Mouse (Mus musculus): Measurements from ENCODE around the gene Gm20388. TPM values are rescaled to one million over a fixed set of nuclear protein-coding genes. Genes with fewer than 3 reads are reported as not detected.
A peak's percentile ranks its signal among the peaks of the same experiment; 100 is the strongest.

Gene Gm20388
- total and polyA plus RNA-seq, 2 experiments from 2014 or later: 17.3 TPM; not detected in 1

DNA sequence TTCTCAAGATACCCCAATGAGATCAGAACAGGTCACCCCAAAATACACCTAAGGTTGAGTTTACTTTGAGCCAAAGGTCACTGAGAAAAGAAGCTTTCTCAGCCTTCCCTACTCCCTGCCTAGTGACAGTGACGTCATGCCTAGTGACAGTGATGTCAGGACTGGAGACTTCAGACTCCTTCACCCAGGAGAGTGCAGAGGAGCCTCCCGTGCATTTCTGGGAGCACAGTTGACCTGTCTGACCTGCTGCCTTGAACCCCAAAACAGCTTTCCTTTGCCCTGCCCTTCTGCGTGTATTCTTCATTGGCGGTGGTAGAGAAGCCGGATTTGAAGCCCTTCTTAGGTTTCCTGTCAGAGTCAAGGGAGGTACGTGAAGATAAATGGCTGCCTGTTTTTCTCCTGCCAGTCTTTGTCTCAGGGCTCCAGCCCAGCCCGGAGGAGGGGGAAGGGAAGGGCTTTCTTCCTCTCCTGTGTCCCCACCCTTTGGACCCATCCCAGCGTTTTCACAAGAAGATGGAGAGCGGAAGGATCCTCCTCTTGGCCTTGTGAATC is 194.2 kb downstream of the Gm20388 start:
- H3K27ac ChIP-seq (ENCODE audit: low read depth): peak overlapping the region; percentile 67
- no peak overlapping the region for H3K9ac ChIP-seq (replicated peaks; ENCODE audit: low read depth, low read length)
- ATAC-seq (ENCODE audit: insufficient read depth, low read depth) (peak; percentile 37; the same call in 1 of the 2 replicates), DNase-seq (ENCODE audit: low spot score) (peak; percentile 53)
- no peak overlapping the region for H3K4me2 ChIP-seq (ENCODE audit: low read depth, low read length)
- H3K27me3 ChIP-seq (ENCODE audit: control insufficient read depth, insufficient read depth, low read length): no peaks in the 10 kb centered on the region
- no peaks in the 10 kb centered on the region for H3K36me3 ChIP-seq (replicated peaks; ENCODE audit: control insufficient read depth, insufficient read depth, low read length)
- TF ChIP-seq EP300 (IDR thresholded peaks at IDR 0.05; ENCODE audit: low read depth) (0 out of 2 replicates have a peak, but pooled peaks have one; percentile 26), CTCF (IDR thresholded peaks at IDR 0.05; ENCODE audit: low read depth) (no peak)
- WGBS: 51% methylated on average over 9 of the region's 9 CpGs
- no peak overlapping the region for H3K4me3 ChIP-seq (ENCODE audit: low read depth, low read length)
- H3K9me3 ChIP-seq (replicated peaks; ENCODE audit: control insufficient read depth, low read length): no peaks in the 10 kb centered on the region
- peaks cover 24% of the 10 kb centered on the region for H3K4me1 ChIP-seq (ENCODE audit: control insufficient read depth, insufficient read depth)

GRCm38 (mm10) chr8:120109149-120109548 is 198.5 kb downstream of the Gm20388 start:
- H3K9me3 ChIP-seq (replicated peaks; ENCODE audit: control insufficient read depth, low read length): no peaks in the 10 kb centered on the region
- peaks cover 14% of the 10 kb centered on the region for H3K4me1 ChIP-seq (ENCODE audit: control insufficient read depth, insufficient read depth)
- no peak overlapping the region for H3K27ac ChIP-seq (ENCODE audit: low read depth)
- no peaks in the 10 kb centered on the region for H3K36me3 ChIP-seq (replicated peaks; ENCODE audit: control insufficient read depth, insufficient read depth, low read length)
- ATAC-seq (ENCODE audit: insufficient read depth, low read depth) (no peak), DNase-seq (ENCODE audit: low spot score) (no peak)
- 24% methylated on average over 3 of the region's 3 CpGs for WGBS
- no peak overlapping the region for H3K4me3 ChIP-seq (ENCODE audit: low read depth, low read length)
- no peak overlapping the region for H3K4me2 ChIP-seq (ENCODE audit: low read depth, low read length)
- H3K9ac ChIP-seq (replicated peaks; ENCODE audit: low read depth, low read length): no peak overlapping the region
- no peak for TF ChIP-seq CTCF (IDR thresholded peaks at IDR 0.05; ENCODE audit: low read depth)
- TF ChIP-seq EP300 (IDR thresholded peaks at IDR 0.05; ENCODE audit: low read depth): no peak
- no peaks in the 10 kb centered on the region for H3K27me3 ChIP-seq (ENCODE audit: control insufficient read depth, insufficient read depth, low read length)

DNA sequence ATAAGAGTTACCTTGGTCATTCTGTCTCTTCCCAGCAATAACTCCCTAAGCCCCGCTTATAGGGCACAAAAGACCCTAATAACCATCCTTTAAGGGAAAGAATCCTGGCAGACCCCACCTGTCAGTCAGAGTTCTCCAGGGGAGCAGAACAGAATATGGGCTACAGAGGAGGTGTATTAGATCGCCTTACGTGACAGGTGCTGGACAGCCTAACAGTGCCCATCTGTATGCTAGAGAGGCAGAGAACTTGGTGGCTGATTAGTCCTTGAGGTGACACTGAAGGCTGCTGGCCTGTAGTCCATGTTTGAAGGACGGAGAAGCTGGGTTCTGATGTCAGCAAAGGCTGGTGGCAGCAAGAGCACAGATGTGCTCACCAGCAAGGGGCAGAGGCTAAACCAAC is 200.3 kb downstream of the Gm20388 start:
- no peak overlapping the region for H3K4me3 ChIP-seq (ENCODE audit: low read depth, low read length)
- H3K4me2 ChIP-seq (ENCODE audit: low read depth, low read length): no peak overlapping the region
- H3K9me3 ChIP-seq (replicated peaks; ENCODE audit: control insufficient read depth, low read length): no peaks in the 10 kb centered on the region
- no peak for DNase-seq (ENCODE audit: low spot score)
- H3K36me3 ChIP-seq (replicated peaks; ENCODE audit: control insufficient read depth, insufficient read depth, low read length): no peaks in the 10 kb centered on the region
- ATAC-seq (ENCODE audit: insufficient read depth, low read depth): no peak
- H3K4me1 ChIP-seq (ENCODE audit: control insufficient read depth, insufficient read depth): peaks cover 9% of the 10 kb centered on the region
- H3K27ac ChIP-seq (ENCODE audit: low read depth): no peak overlapping the region
- WGBS: 85% methylated on average over 4 of the region's 4 CpGs
- no peaks in the 10 kb centered on the region for H3K27me3 ChIP-seq (ENCODE audit: control insufficient read depth, insufficient read depth, low read length)
- H3K9ac ChIP-seq (replicated peaks; ENCODE audit: low read depth, low read length): no peak overlapping the region
- TF ChIP-seq EP300 (IDR thresholded peaks at IDR 0.05; ENCODE audit: low read depth) (no peak), CTCF (IDR thresholded peaks at IDR 0.05; ENCODE audit: low read depth) (no peak)

DNA sequence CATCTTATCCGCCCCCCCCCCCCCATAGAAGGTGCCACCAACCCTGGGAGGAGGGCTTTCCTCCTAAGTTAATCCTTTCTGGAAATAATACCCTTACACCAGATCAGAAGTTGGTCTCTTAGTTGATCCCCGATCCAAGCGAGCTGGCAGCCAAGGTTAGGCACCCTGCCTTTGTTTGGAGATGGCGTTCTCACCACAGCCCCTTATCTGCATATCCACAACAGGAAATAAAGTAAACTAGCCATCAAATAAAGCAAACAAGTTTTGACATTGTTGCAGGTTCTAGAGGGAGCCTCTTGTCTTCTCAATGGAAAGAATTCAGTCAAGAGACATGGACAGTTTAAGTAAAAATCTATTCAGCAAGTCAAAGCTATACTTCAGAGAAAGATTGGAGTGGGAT is 200.7 kb downstream of the Gm20388 start:
- H3K4me3 ChIP-seq (ENCODE audit: low read depth, low read length): no peak overlapping the region
- H3K4me1 ChIP-seq (ENCODE audit: control insufficient read depth, insufficient read depth): peaks cover 9% of the 10 kb centered on the region
- ATAC-seq (ENCODE audit: insufficient read depth, low read depth) (no peak), DNase-seq (ENCODE audit: low spot score) (no peak)
- H3K9me3 ChIP-seq (replicated peaks; ENCODE audit: control insufficient read depth, low read length): no peaks in the 10 kb centered on the region
- TF ChIP-seq EP300 (IDR thresholded peaks at IDR 0.05; ENCODE audit: low read depth): no peak
- TF ChIP-seq CTCF (IDR thresholded peaks at IDR 0.05; ENCODE audit: low read depth): no peak
- 65% methylated on average over 4 of the region's 4 CpGs for WGBS
- no peaks in the 10 kb centered on the region for H3K36me3 ChIP-seq (replicated peaks; ENCODE audit: control insufficient read depth, insufficient read depth, low read length)
- no peak overlapping the region for H3K27ac ChIP-seq (ENCODE audit: low read depth)
- no peak overlapping the region for H3K9ac ChIP-seq (replicated peaks; ENCODE audit: low read depth, low read length)
- H3K27me3 ChIP-seq (ENCODE audit: control insufficient read depth, insufficient read depth, low read length): no peaks in the 10 kb centered on the region
- H3K4me2 ChIP-seq (ENCODE audit: low read depth, low read length): no peak overlapping the region

GRCm38 (mm10) chr8:120112535-120112934 is 201.9 kb downstream of the Gm20388 start:
- peaks cover 12% of the 10 kb centered on the region for H3K4me1 ChIP-seq (ENCODE audit: control insufficient read depth, insufficient read depth)
- H3K9me3 ChIP-seq (replicated peaks; ENCODE audit: control insufficient read depth, low read length): no peaks in the 10 kb centered on the region
- TF ChIP-seq CTCF (IDR thresholded peaks at IDR 0.05; ENCODE audit: low read depth): no peak
- TF ChIP-seq EP300 (IDR thresholded peaks at IDR 0.05; ENCODE audit: low read depth): no peak
- no peak overlapping the region for H3K4me3 ChIP-seq (ENCODE audit: low read depth, low read length)
- H3K36me3 ChIP-seq (replicated peaks; ENCODE audit: control insufficient read depth, insufficient read depth, low read length): no peaks in the 10 kb centered on the region
- H3K27ac ChIP-seq (ENCODE audit: low read depth): peak overlapping the region; percentile 97
- no peak overlapping the region for H3K9ac ChIP-seq (replicated peaks; ENCODE audit: low read depth, low read length)
- ATAC-seq (ENCODE audit: insufficient read depth, low read depth): no peak
- no peaks in the 10 kb centered on the region for H3K27me3 ChIP-seq (ENCODE audit: control insufficient read depth, insufficient read depth, low read length)
- 0 out of 2 replicates have a peak overlapping the region, but pooled peaks have one; percentile 99 for H3K4me2 ChIP-seq (ENCODE audit: low read depth, low read length)
- 73% methylated on average over 5 of the region's 5 CpGs for WGBS
- DNase-seq (ENCODE audit: low spot score): no peak

DNA sequence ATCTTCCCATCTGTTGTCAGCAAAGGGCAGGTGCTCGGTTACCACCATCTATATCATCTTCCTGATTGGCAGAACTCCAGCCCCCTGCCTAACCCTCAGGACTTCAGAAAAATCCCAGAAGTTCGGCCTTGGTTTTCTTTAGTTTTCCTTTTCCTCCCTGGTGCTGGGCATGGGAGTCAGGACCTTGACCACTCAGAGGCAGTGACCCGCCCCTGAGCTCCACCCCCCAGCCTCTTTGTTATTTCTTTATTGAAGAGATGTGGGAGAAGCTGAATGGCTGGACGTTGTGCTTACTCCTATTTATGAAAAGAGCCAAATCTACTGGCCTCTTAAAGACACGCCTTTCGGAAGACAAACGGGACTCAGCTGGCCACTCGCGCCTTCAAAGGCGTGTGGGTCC is 202.7 kb downstream of the Gm20388 start:
- peak overlapping the region; percentile 71 for H3K9ac ChIP-seq (replicated peaks; ENCODE audit: low read depth, low read length)
- DNase-seq (ENCODE audit: low spot score): peak; percentile 61
- H3K9me3 ChIP-seq (replicated peaks; ENCODE audit: control insufficient read depth, low read length): no peaks in the 10 kb centered on the region
- peak overlapping the region; percentile 78 for H3K4me3 ChIP-seq (ENCODE audit: low read depth, low read length)
- peak overlapping the region; percentile 97 for H3K27ac ChIP-seq (ENCODE audit: low read depth)
- H3K4me1 ChIP-seq (ENCODE audit: control insufficient read depth, insufficient read depth): peaks cover 16% of the 10 kb centered on the region
- no peak for TF ChIP-seq CTCF (IDR thresholded peaks at IDR 0.05; ENCODE audit: low read depth)
- no peaks in the 10 kb centered on the region for H3K27me3 ChIP-seq (ENCODE audit: control insufficient read depth, insufficient read depth, low read length)
- peak; percentile 30 for ATAC-seq (ENCODE audit: insufficient read depth, low read depth)
- peak overlapping the region; percentile 99 for H3K4me2 ChIP-seq (ENCODE audit: low read depth, low read length)
- WGBS: 3% methylated on average over 10 of the region's 10 CpGs
- H3K36me3 ChIP-seq (replicated peaks; ENCODE audit: control insufficient read depth, insufficient read depth, low read length): no peaks in the 10 kb centered on the region
